In genomic region chr2:94002331-94002730, GRCm38 (mm10) we compare ENCODE assay signal across 9 mouse cellular contexts. TPM values are rescaled to one million over a fixed set of nuclear protein-coding genes. Genes with fewer than 3 reads are reported as not detected.
DNase-seq lines count a peak whose midpoint lies in the region; ATAC-seq and TF ChIP-seq lines count a peak whose summit lies in the region.
"Had no signal": no experiment of that assay in that cellular context is flagged by ENCODE, and none has a peak within 500 bp of the region (broad histone marks: within the 10 kb centered on the region; RNA-seq: fewer than 3 reads in every experiment).

No protein-coding gene starts in this region.

- no peak overlapping the region for H3K9ac ChIP-seq in forebrain, embryonic 14.5 days (ENCODE audit: low read length)
- no peak overlapping the region for H3K9ac ChIP-seq in lung, embryonic 14.5 days
- H3K9ac ChIP-seq: heart, embryonic 15.5 days had no signal

- H3K4me3 ChIP-seq in G1E (ENCODE audit: low read depth, low read length), result no peak overlapping the region
- H3K4me3 ChIP-seq in forebrain, embryonic 14.5 days (ENCODE audit: low read depth, low read length), result no peak overlapping the region
- no peak overlapping the region for H3K4me3 ChIP-seq in lung, embryonic 14.5 days (ENCODE audit: low read depth, low read length)
- H3K4me3 ChIP-seq: heart, embryonic 15.5 days had no signal

- ATAC-seq in G1E (ENCODE audit: extremely low read depth, insufficient number of reproducible peaks, low FRiP score, poor library complexity, severe bottlenecking), result no peak
- peak; percentile 93 for ATAC-seq in forebrain, embryonic 14.5 days
- ATAC-seq in lung, embryonic 14.5 days (ENCODE audit: insufficient read depth), result peak; percentile 62; the same call in 1 of the 2 replicates

- H3K9me3 ChIP-seq in G1E (replicated peaks), result no peaks in the 10 kb centered on the region
- no peaks in the 10 kb centered on the region for H3K9me3 ChIP-seq in forebrain, embryonic 14.5 days (replicated peaks; ENCODE audit: control insufficient read depth, low read length)
- no peaks in the 10 kb centered on the region for H3K9me3 ChIP-seq in lung, embryonic 14.5 days (ENCODE audit: low read depth, low read length)
- H3K9me3 ChIP-seq: heart, embryonic 15.5 days had no signal

- TF ChIP-seq CTCF in G1E (IDR thresholded peaks at IDR 0.05; ENCODE audit: low read depth, low read length), result peak; percentile 97
- peak; percentile 98 for TF ChIP-seq CTCF in lung, embryonic 14.5 days (IDR thresholded peaks at IDR 0.05; ENCODE audit: low read depth)

- H3K27ac ChIP-seq in forebrain, embryonic 14.5 days (ENCODE audit: low read depth, low read length), result no peak overlapping the region
- no peak overlapping the region for H3K27ac ChIP-seq in lung, embryonic 14.5 days (ENCODE audit: low read depth)

- no peaks in the 10 kb centered on the region for H3K4me1 ChIP-seq in G1E (ENCODE audit: insufficient read depth, low read depth, low read length)
- H3K4me1 ChIP-seq in forebrain, embryonic 14.5 days (ENCODE audit: control insufficient read depth, insufficient read depth, low read length), result no peaks in the 10 kb centered on the region
- H3K4me1 ChIP-seq in lung, embryonic 14.5 days (ENCODE audit: insufficient read depth), result no peaks in the 10 kb centered on the region
- H3K4me1 ChIP-seq: heart, embryonic 15.5 days had no signal

- peak; percentile 32 for DNase-seq in G1E (ENCODE audit: low spot score)
- DNase-seq in c-Kit-positive CD71-positive TER-119-positive erythroid progenitor cells, embryonic 14.5 days (ENCODE audit: low spot score), result peak; percentile 73
- peak; percentile 94 for DNase-seq in forebrain, embryonic 14.5 days (ENCODE audit: low spot score)
- DNase-seq in heart, postnatal 4 days, result peak; percentile 93
- DNase-seq in layer of hippocampus, adult 11-12 months (ENCODE audit: low spot score), result peak; percentile 94
- peak; percentile 96 for DNase-seq in lung, embryonic 14.5 days
- DNase-seq in ovary, adult 18-20 months (ENCODE audit: low spot score), result peak; percentile 29
- peak; percentile 30 to 39 for DNase-seq in thymus, adult 18-20 months

- peaks cover 76% of the 10 kb centered on the region for H3K36me3 ChIP-seq in G1E (replicated peaks)
- peaks cover 82% of the 10 kb centered on the region for H3K36me3 ChIP-seq in forebrain, embryonic 14.5 days (ENCODE audit: control insufficient read depth, insufficient read depth, low read length)
- peaks cover 75% of the 10 kb centered on the region for H3K36me3 ChIP-seq in lung, embryonic 14.5 days (ENCODE audit: insufficient read depth)

- H3K4me2 ChIP-seq in forebrain, embryonic 14.5 days (ENCODE audit: low read length), result no peak overlapping the region
- H3K4me2 ChIP-seq in lung, embryonic 14.5 days, result no peak overlapping the region
- H3K4me2 ChIP-seq: heart, embryonic 15.5 days had no signal

- WGBS in forebrain, embryonic 14.5 days, result 1% methylated on average over 2 of the region's 2 CpGs
- WGBS in lung, embryonic 14.5 days, result 2% methylated on average over 2 of the region's 2 CpGs

- peaks cover 2% of the 10 kb centered on the region; the same call in 1 of the 2 replicates for H3K27me3 ChIP-seq in G1E (ENCODE audit: insufficient read depth, low read length)
- H3K27me3 ChIP-seq in forebrain, embryonic 14.5 days (replicated peaks; ENCODE audit: control insufficient read depth, insufficient read depth, low read length), result no peaks in the 10 kb centered on the region
- no peaks in the 10 kb centered on the region for H3K27me3 ChIP-seq in lung, embryonic 14.5 days (ENCODE audit: insufficient read depth, low read length)
- H3K27me3 ChIP-seq: heart, embryonic 15.5 days had no signal

RNA-seq across cellular contexts. Expression of gene Gm27027, which starts 6.2 kb away (rescaled TPM):
- not detected in 2 replicates for total RNA-seq in G1E (2014; fragmentation: Nextera tagmentation)
- total RNA-seq in G1E (2017), result not detected in 2 replicates
- not detected in 2 replicates for polyA plus RNA-seq in G1E (2012)
- not detected in 2 replicates for polyA plus RNA-seq in forebrain, embryonic 14.5 days (2014; fragmentation: Nextera tagmentation; extraction: Ambion mirVana)
- 1 to 10 TPM in 1 of 2 experiments, not detected in 1; 1.8 TPM for total RNA-seq in heart, postnatal 4 days (2021)
- polyA plus RNA-seq in lung, embryonic 14.5 days (2014; fragmentation: Nextera tagmentation; extraction: Ambion mirVana), result not detected in 2 replicates
- polyA plus RNA-seq: heart, embryonic 15.5 days had no signal

RNA-seq across cellular contexts. Expression of gene Alkbh3, which starts 8.3 kb away (rescaled TPM):
- total RNA-seq in G1E (2014; fragmentation: Nextera tagmentation) (62.0 and 71.2 TPM in 2 replicates), G1E (2017) (25.4 and 30.1 TPM in 2 replicates)
- polyA plus RNA-seq in G1E (2012), result 28.9 and 29.0 TPM in 2 replicates
- 47.5 and 52.2 TPM in 2 replicates for polyA plus RNA-seq in forebrain, embryonic 14.5 days (2014; fragmentation: Nextera tagmentation; extraction: Ambion mirVana)
- total RNA-seq in heart, postnatal 4 days (2021), result 10 to 100 TPM; 72.4 to 82.2 TPM
- polyA plus RNA-seq in lung, embryonic 14.5 days (2014; fragmentation: Nextera tagmentation; extraction: Ambion mirVana), result 69.3 and 74.9 TPM in 2 replicates

RNA-seq across cellular contexts. Expression of gene Gm13889, which starts 45.3 kb away (rescaled TPM):
- total RNA-seq in G1E (2014; fragmentation: Nextera tagmentation) (not detected in 2 replicates), G1E (2017) (not detected in 2 replicates)
- 0.07 and 0.20 TPM in 2 replicates for polyA plus RNA-seq in G1E (2012)
- polyA plus RNA-seq in forebrain, embryonic 14.5 days (2014; fragmentation: Nextera tagmentation; extraction: Ambion mirVana), result 23.9 and 28.6 TPM in 2 replicates
- total RNA-seq in heart, postnatal 4 days (2021), result 10 to 100 TPM; 24.2 to 26.7 TPM
- polyA plus RNA-seq in lung, embryonic 14.5 days (2014; fragmentation: Nextera tagmentation; extraction: Ambion mirVana), result 40.7 and 45.3 TPM in 2 replicates

Comparison
In these comparisons a context has a peak if more than half of its experiments do, and no peak if none do; other contexts are left out.
1. DNase-seq: peak in every context shown above with its lines; median percentile 96 in lung, embryonic 14.5 days; 94 in forebrain, embryonic 14.5 days; 94 in layer of hippocampus, adult 11-12 months; 93 in heart, postnatal 4 days; 73 in c-Kit-positive CD71-positive TER-119-positive erythroid progenitor cells, embryonic 14.5 days; 34 in thymus, adult 18-20 months; 32 in G1E; 29 in ovary, adult 18-20 months.
2. RNA of gene Gm13889, which starts 45.3 kb away (polyA plus RNA-seq): 40.7 to 45.3 TPM in lung, embryonic 14.5 days and 23.9 to 28.6 TPM in forebrain, embryonic 14.5 days; 0.07 to 0.20 TPM in G1E; every median in the first group is over 10 times any median in the second.